Mouse (Mus musculus) cortical plate, adult 2 months (tissue): ENCODE data around the gene Bst2.

ENCODE experiments used
- CTCF ChIP-seq: fragments of 200-500 bp; IDR thresholded peaks from 2 replicates; pipeline ENCODE4 v1.5.1; 2011; ENCODE audit warnings: mild to moderate bottlenecking, control low read depth, low read length; ENCODE audit not compliant: insufficient read depth; ENCODE audit errors: extremely low read depth
- POLR2A ChIP-seq: fragments of 200-500 bp; IDR thresholded peaks from 2 replicates; pipeline ENCODE4 v1.6.1; 2011; ENCODE audit warnings: mild to moderate bottlenecking, low read length, control low read depth; ENCODE audit not compliant: insufficient read depth; ENCODE audit errors: extremely low read depth

GRCm38 (mm10) chr8:71560071-71560470, 22.8 kb upstream of the Bst2 start:
- TF ChIP-seq POLR2A (no peak), CTCF (no peak)
